Mouse (Mus musculus) brain, embryonic 14.5 days (tissue): Measurements from ENCODE around the gene Dtx3. TPM values are rescaled to one million over a fixed set of nuclear protein-coding genes. Genes with fewer than 3 reads are reported as not detected.
"Not testable (repeated sequence)": the region's sequence is repeated elsewhere in the genome, so short reads cannot be mapped to it uniquely, and the experiment has no call there.

Experiments
- DNase-seq: peaks from one replicate; pipeline ENCODE4 v3.0.0-alpha.2; 2011; ENCODE audit warnings: low read depth
- CTCF ChIP-seq: fragments of 200-500 bp; IDR thresholded peaks from 2 replicates; pipeline ENCODE4 v1.5.1; 2012; ENCODE audit warnings: inconsistent platforms, mild to moderate bottlenecking, moderate library complexity, borderline replicate concordance; ENCODE audit not compliant: insufficient read depth, insufficient read length; ENCODE audit errors: extremely low read depth
- POLR2A ChIP-seq: fragments of 200-500 bp; IDR thresholded peaks from 2 replicates; pipeline ENCODE4 v1.6.1; 2012; ENCODE audit warnings: mild to moderate bottlenecking, inconsistent platforms, borderline replicate concordance; ENCODE audit not compliant: poor library complexity, insufficient read depth, insufficient read length, severe bottlenecking; ENCODE audit errors: extremely low read depth
- polyA plus RNA-seq: library from polyadenylated mRNA; depleted of rRNA; stranded (reverse); fragments of >200 nt; gene quantifications from 2 replicates; pipeline ENCODE4 v1.2.3, GENCODE M21; 2012

The Dtx3 gene
- polyA plus RNA-seq, 1 experiment, result 405 TPM

- no peak for DNase-seq
- TF ChIP-seq POLR2A, result no peak
- TF ChIP-seq CTCF, result no peak
Observed at GRCm38 (mm10) chr10:127198492-127198891, 3.0 kb upstream of the Dtx3 start.

- no peak for DNase-seq
- TF ChIP-seq POLR2A (no peak), CTCF (no peak)
Observed at GRCm38 (mm10) chr10:127197505-127198110, 2.1 kb upstream of the Dtx3 start.

DNA sequence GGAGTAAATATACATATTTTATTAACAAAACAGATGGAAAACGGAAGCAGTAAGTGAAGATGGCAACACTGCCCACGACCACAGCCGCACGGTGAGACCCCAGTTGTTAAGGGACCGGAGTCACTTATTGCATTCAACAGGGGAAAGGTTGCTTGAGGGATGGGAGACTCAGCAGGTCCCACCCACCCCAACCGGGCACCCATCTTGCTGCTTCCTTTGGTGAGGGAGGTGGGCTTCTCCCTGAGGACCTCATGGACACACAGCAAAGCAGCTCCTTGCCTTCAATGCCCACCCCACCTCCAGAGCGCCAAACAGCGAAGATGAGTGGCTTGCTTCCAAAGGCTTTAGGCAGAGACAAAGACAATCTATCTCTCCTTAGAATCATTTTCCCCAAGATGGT lies 1.6 kb upstream of the Dtx3 start:
- TF ChIP-seq POLR2A, result no peak
- TF ChIP-seq CTCF, result no peak
- DNase-seq, result no peak

DNA sequence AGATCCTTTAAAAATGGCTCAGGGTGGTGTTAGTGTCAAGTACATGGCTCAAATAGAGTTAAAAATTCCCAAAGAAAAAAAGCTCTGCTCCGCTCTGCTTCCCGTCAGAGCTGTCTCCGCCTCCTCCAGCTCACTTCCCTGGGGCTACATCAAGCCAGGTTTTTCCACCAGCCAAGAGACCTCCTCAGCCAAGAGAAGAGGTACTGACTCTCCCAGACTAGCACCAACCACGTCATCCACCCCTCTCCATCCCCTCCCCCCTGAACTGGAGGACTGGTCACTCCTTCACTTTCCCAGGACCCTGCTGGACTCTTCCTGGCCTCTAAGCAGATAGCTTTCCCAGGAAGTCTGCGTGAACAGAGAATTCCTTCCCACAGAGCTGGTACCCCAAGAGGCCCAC lies 864 bp upstream of the Dtx3 start:
- peak; percentile 82 for DNase-seq
- TF ChIP-seq POLR2A, result no peak
- TF ChIP-seq CTCF, result no peak

GRCm38 (mm10) chr10:127194428-127195327 lies 850 bp downstream of the Dtx3 start:
- TF ChIP-seq POLR2A (no peak), CTCF (no peak)
- DNase-seq, result peak; percentile 59

GRCm38 (mm10) chr10:127193011-127193410 lies 2.5 kb downstream of the Dtx3 start:
- TF ChIP-seq CTCF (no peak), POLR2A (no peak)
- no peak for DNase-seq

DNA sequence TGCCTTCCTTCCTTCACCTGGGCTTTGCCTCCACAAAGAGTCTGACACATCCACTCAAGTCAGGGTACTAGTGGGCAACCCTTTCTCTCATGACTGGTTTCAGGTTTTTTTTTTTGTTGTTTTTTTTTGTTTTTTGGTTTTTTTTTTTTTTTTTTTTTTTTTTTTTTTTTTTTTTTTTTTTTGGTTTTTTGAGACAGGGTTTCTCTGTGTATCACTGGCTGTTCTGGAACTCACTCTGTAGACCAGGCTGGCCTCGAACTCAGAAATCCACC lies 3.5 kb downstream of the Dtx3 start:
- not testable (repeated sequence) for DNase-seq

- no peak for DNase-seq
- TF ChIP-seq CTCF (no peak), POLR2A (no peak)
Observed at GRCm38 (mm10) chr10:127191191-127192056, 4.1 kb downstream of the Dtx3 start.

DNA sequence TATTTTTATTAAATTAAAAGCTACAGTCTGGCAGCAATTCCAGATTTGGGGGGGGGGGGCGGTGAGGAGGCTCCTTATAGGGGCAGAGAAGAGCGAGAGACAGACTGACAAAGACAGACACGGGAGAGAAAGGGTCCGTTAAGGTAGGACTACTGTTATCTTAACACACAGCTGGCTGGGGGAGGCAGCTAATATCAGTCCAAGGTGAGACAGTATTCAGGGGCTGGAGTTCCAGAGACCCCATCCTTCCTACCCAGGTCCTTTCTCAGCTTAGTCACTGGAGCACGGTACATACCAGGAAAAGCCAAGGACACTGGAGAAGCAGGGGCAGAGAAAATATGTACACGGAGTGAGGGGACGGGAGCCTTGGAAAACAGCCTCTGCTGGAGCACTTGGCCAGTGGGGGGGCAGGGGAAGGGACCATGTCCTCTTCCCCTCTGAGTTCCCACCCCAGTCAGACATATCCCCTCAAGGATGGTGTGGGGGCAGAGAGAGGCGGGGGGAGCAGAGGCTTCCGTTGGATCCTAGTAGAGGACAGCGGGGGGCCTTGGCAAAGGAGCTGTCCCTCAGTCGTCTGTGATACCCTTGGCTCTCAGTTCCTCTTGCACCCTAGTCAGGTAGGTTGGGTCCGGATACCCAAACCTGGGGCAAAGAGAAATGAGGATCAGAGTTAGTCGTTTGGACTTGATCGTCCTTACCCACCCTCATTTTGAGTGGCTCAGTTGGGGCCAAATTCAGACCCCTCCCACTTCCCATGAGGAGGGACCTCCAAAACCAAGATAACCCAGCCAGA lies 4.9 kb downstream of the Dtx3 start:
- no peak for DNase-seq
- TF ChIP-seq POLR2A (no peak), CTCF (no peak)

DNA sequence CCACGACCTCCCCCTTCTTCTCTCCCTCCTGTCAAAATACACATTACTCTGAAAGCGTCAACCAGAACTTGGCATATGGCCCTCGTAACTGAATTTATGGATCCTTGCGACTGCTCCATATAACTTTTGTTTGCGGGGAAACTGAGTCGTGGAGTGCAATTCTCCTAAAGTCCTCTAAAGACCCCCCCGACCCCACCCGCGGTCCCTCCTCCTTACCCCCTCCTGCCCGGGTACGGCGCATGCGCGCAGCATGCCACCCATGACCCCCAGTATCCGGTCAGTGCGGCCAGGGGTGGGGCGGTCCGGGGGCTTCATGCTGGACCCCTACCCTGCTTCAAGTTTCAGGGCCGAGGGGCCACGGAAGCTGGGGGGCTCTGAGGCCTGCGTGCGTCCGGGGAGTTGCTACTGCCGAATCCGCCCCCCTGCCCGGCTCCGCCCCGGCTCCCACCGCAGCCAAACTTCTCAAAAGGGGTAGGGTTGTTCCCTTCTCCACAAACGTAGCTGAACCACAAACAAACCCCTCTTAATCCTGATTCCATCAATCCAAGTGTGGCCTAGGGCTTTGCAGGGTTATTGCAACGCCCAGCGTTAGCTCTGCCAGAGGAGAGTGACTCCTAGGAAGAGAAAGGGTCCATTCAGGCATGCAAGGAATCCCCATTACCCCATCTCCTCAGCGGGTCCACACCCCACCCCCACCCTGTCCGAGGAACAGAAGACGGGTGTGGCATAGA lies 5.7 kb downstream of the Dtx3 start, which contains the start of gene Arhgef25:
TSS of gene Arhgef25 (minus strand) at position 433 of the 731 bp plus-strand sequence.
- DNase-seq, result peak; percentile 57
- TF ChIP-seq POLR2A (no peak), CTCF (no peak)

DNA sequence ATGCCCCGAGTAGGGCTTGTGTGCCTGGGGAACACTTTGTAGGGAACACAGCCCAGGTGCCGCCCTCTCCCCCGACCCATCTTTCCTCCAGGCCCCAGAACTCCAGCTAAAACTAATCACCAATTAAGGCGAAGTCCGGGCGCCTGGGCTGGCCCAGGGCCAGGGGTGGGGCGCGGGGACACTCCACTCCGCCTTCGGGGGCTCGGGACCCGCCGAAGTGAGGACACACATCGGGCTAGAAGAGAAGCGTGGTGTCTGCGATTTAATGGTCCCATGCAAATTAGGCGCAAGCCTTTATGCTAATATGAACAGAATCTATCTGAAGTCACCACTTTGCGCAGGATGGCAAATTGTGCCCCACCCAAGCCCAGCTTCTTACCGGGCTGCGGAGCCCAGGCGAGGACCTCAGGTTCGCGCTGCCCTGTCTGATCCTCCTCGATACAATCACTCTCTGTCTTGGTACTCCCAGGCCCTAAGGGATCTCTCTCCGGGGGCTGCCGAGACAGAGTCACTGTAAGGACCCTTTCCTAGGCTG lies 6.3 kb downstream of the Dtx3 start:
- peak; percentile 62 for DNase-seq
- TF ChIP-seq POLR2A, result no peak
- TF ChIP-seq CTCF, result no peak
